ENCODE assay signal across 30 mouse cellular contexts in the genomic region with DNA sequence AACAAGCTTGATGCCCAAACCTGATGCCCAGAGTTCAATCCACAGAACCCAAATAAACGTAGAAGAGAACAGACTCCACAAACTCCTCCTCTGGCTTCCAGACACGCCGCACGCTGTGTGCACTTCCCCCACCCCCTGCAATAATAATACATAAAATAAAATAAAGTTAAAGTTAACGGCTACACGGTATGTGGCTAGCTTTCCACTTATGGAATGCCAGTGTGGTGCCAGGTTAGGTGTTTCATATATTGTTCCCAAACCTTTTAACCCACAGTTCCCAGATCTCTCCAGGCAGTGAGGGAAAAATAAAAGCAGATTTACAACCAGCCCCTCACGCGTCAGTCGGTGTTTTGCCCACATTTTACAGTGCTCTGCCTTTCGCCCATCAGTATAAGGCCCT.
DNase-seq lines count a peak whose midpoint lies in the region; ATAC-seq lines count a peak whose summit lies in the region.
"Had no signal": no experiment of that assay in that cellular context is flagged by ENCODE, and none has a peak within 500 bp of the region (broad histone marks: within the 10 kb centered on the region; RNA-seq: fewer than 3 reads in every experiment).

No protein-coding gene starts in this region.

- no peak for DNase-seq in embryonic facial prominence, embryonic 10.5 days (ENCODE audit: low spot score)
- DNase-seq in right cerebral cortex, adult 18-20 months: no peak
- DNase-seq in left cerebral cortex, postnatal 10 days (ENCODE audit: extremely low spot score in 1 of 2, low spot score in 2 of 2): no peak
- DNase-seq: adrenal gland, postnatal 10 days; B cell, adult 2 months; cerebellum, adult 11-12 months; cerebellum, adult 8-10 months; cerebellum, postnatal 10 days; cerebellum, postnatal 36 days; embryo, embryonic 11 days; forebrain, postnatal 0 days; gastrocnemius, adult 2 months; gastrocnemius, postnatal 25 days; heart, adult 18-20 months; heart, postnatal 10 days; heart, postnatal 36 days had no signal

- peaks cover 60% of the 10 kb centered on the region for H3K4me1 ChIP-seq in embryonic facial prominence, embryonic 10.5 days
- peaks cover 58% of the 10 kb centered on the region for H3K4me1 ChIP-seq in embryonic facial prominence, embryonic 13.5 days
- H3K4me1 ChIP-seq in limb, embryonic 12.5 days (replicated peaks): peaks cover 56% of the 10 kb centered on the region
- peaks cover 41% of the 10 kb centered on the region for H3K4me1 ChIP-seq in limb, embryonic 15.5 days

- 83% methylated on average over 10 of the region's 10 CpGs for WGBS in embryonic facial prominence, embryonic 10.5 days
- WGBS in embryonic facial prominence, embryonic 13.5 days: 64% methylated on average over 10 of the region's 10 CpGs
- 18% methylated on average over 10 of the region's 10 CpGs for WGBS in limb, embryonic 12.5 days
- 35% methylated on average over 10 of the region's 10 CpGs for WGBS in limb, embryonic 15.5 days

- no peak overlapping the region for H3K4me3 ChIP-seq in embryonic facial prominence, embryonic 10.5 days
- no peak overlapping the region for H3K4me3 ChIP-seq in embryonic facial prominence, embryonic 13.5 days
- H3K4me3 ChIP-seq in limb, embryonic 12.5 days (replicated peaks): no peak overlapping the region
- H3K4me3 ChIP-seq in limb, embryonic 15.5 days: no peak overlapping the region
- H3K4me3 ChIP-seq: erythroblast, embryonic 14.5 days; gastrocnemius, adult 2 months; heart, embryonic 12.5 days; heart, embryonic 15.5 days; hindbrain, embryonic 10.5 days; hindbrain, embryonic 13.5 days had no signal

- no peaks in the 10 kb centered on the region for H3K9me3 ChIP-seq in embryonic facial prominence, embryonic 10.5 days
- no peaks in the 10 kb centered on the region for H3K9me3 ChIP-seq in embryonic facial prominence, embryonic 13.5 days
- H3K9me3 ChIP-seq in limb, embryonic 12.5 days: no peaks in the 10 kb centered on the region
- H3K9me3 ChIP-seq in limb, embryonic 15.5 days: no peaks in the 10 kb centered on the region
- H3K9me3 ChIP-seq: G1E; heart, embryonic 12.5 days; heart, embryonic 15.5 days; hindbrain, embryonic 10.5 days; hindbrain, embryonic 13.5 days had no signal

- no peak overlapping the region for H3K9ac ChIP-seq in embryonic facial prominence, embryonic 13.5 days
- no peak overlapping the region for H3K9ac ChIP-seq in limb, embryonic 12.5 days (replicated peaks)
- H3K9ac ChIP-seq in limb, embryonic 15.5 days: no peak overlapping the region
- H3K9ac ChIP-seq: forebrain, postnatal 0 days; heart, embryonic 12.5 days; heart, embryonic 15.5 days; hindbrain, embryonic 13.5 days had no signal

- ATAC-seq in embryonic facial prominence, embryonic 13.5 days (ENCODE audit: insufficient number of reproducible peaks, insufficient read depth, low FRiP score, low TSS enrichment, low read depth): no peak
- ATAC-seq in limb, embryonic 12.5 days (ENCODE audit: insufficient number of reproducible peaks, insufficient read depth, low FRiP score, low TSS enrichment, low read depth): 0 out of 2 replicates have a peak, but pooled peaks have one; percentile 34
- no peak for ATAC-seq in limb, embryonic 15.5 days (ENCODE audit: insufficient number of reproducible peaks, low FRiP score, low TSS enrichment, low read depth)
- no peak for ATAC-seq in cerebellum, adult (ENCODE audit: insufficient number of reproducible peaks, low FRiP score, low TSS enrichment)
- ATAC-seq: forebrain, embryonic 14.5 days; forebrain, postnatal 0 days; hindbrain, embryonic 16.5 days; Patski had no signal

- H3K4me2 ChIP-seq in embryonic facial prominence, embryonic 13.5 days: no peak overlapping the region
- peak overlapping the region; percentile 30 for H3K4me2 ChIP-seq in limb, embryonic 12.5 days
- H3K4me2 ChIP-seq in limb, embryonic 15.5 days: no peak overlapping the region
- H3K4me2 ChIP-seq: heart, embryonic 12.5 days; heart, embryonic 15.5 days; hindbrain, embryonic 13.5 days had no signal

- peak overlapping the region; percentile 63; the same call in 1 of the 2 replicates for H3K27ac ChIP-seq in embryonic facial prominence, embryonic 10.5 days (replicated peaks)
- 0 out of 2 replicates have a peak overlapping the region, but pooled peaks have one; percentile 23 for H3K27ac ChIP-seq in embryonic facial prominence, embryonic 13.5 days
- peak overlapping the region; percentile 88 for H3K27ac ChIP-seq in limb, embryonic 12.5 days
- H3K27ac ChIP-seq in limb, embryonic 15.5 days: peak overlapping the region; percentile 57
- H3K27ac ChIP-seq: gastrocnemius, adult 2 months; heart, embryonic 15.5 days; hindbrain, embryonic 10.5 days; hindbrain, embryonic 13.5 days had no signal

- intact Hi-C loops in left cerebral cortex, postnatal 10 days (cut with DNase I): no loop called here

- H3K36me3 ChIP-seq in embryonic facial prominence, embryonic 10.5 days (replicated peaks): no peaks in the 10 kb centered on the region
- H3K36me3 ChIP-seq in embryonic facial prominence, embryonic 13.5 days: no peaks in the 10 kb centered on the region
- no peaks in the 10 kb centered on the region for H3K36me3 ChIP-seq in limb, embryonic 12.5 days
- H3K36me3 ChIP-seq in limb, embryonic 15.5 days: no peaks in the 10 kb centered on the region
- H3K36me3 ChIP-seq: G1E; heart, embryonic 12.5 days; heart, embryonic 15.5 days; hindbrain, embryonic 10.5 days; hindbrain, embryonic 13.5 days had no signal

- peaks cover 10% of the 10 kb centered on the region for H3K27me3 ChIP-seq in embryonic facial prominence, embryonic 10.5 days (replicated peaks; ENCODE audit: low read depth, poor library complexity, severe bottlenecking)
- H3K27me3 ChIP-seq in embryonic facial prominence, embryonic 13.5 days: no peaks in the 10 kb centered on the region
- H3K27me3 ChIP-seq in limb, embryonic 12.5 days: peaks cover 3% of the 10 kb centered on the region; the same call in 1 of the 2 replicates
- no peaks in the 10 kb centered on the region for H3K27me3 ChIP-seq in limb, embryonic 15.5 days
- H3K27me3 ChIP-seq: CH12.LX; heart, embryonic 12.5 days; heart, embryonic 15.5 days; hindbrain, embryonic 13.5 days; Patski had no signal

Comparison
In these comparisons a context has a peak if more than half of its experiments do, and no peak if none do; other contexts are left out.
1. H3K27ac ChIP-seq: peak in every context shown above with its lines; median percentile 88 in limb, embryonic 12.5 days; 63 in embryonic facial prominence, embryonic 10.5 days; 57 in limb, embryonic 15.5 days; 23 in embryonic facial prominence, embryonic 13.5 days.